Mouse (Mus musculus) stomach, postnatal 0 days (tissue): ENCODE measurements around the gene Lsamp.
A peak's percentile ranks its signal among the peaks of the same experiment; 100 is the strongest.

Source experiments
- CTCF ChIP-seq: IDR thresholded peaks from 2 replicates; pipeline ENCODE4 v1.5.1; 2016; ENCODE audit warnings: antibody characterized with exemption, low read depth, mild to moderate bottlenecking, moderate library complexity
- EP300 ChIP-seq: optimal IDR thresholded peaks from 2 replicates; pipeline ENCODE3; 2016; ENCODE audit warnings: antibody characterized with exemption

GRCm38 (mm10) chr16:41692435-41692834 is 1708.3 kb downstream of the Lsamp start:
- TF ChIP-seq CTCF: peak; percentile 62
- no peak for TF ChIP-seq EP300
